Mouse (Mus musculus): ENCODE results near the gene Gsdmc3. TPM values are rescaled to one million over a fixed set of nuclear protein-coding genes. Genes with fewer than 3 reads are reported as not detected.
"Not testable (repeated sequence)": the region's sequence is repeated elsewhere in the genome, so short reads cannot be mapped to it uniquely, and the experiment has no call there.

Gsdmc3 gene
- polyA plus RNA-seq, 1 experiment from 2014 or later, result 0.06 TPM

DNA sequence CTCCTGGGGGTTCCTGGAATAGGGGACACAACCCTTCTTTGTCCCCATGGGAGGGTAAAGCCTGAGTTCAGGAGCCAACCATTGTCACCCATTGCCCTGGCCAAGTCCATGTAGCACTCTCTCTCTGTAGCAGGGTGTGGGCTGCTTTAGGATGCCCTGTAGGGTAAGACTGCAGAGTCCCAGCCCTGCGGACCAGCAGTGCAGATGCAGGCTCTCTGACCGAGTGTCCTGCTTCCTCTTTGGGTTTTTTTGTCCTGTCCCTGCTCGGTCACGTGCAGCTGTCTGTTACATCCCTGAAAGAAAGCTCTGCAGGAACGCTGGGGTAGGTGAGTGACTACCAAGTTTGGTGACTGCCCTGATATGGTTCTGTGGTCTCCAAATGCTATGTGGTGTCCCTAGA, 10.1 kb upstream of the Gsdmc3 start:
- H3K36me3 ChIP-seq (ENCODE audit: control insufficient read depth, insufficient read depth, low read length), result not testable (repeated sequence)
- 71% methylated on average over 3 of the region's 5 CpGs for WGBS

DNA sequence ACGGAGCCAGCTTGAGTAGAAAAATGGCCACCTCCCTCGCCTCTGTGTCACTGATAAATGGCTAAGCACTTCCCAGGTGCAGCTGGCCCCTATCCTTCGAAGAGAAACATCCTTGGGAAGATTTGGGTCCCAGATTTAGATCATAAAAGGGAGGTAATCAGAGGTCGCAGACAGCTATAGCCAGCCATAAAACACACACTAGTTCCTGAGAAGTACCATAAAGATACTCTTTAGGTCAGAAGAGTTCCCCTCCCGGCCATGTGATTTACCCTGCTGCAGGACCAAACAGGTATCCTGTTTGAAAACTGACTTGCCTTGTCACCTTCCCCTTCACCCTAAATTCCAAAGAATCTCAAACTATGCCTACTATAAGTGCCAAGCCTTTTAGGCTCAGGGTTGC, 9.6 kb upstream of the Gsdmc3 start:
- H3K9ac ChIP-seq (ENCODE audit: low read length); ATAC-seq (ENCODE audit: low read depth); H3K4me1 ChIP-seq (replicated peaks; ENCODE audit: control insufficient read depth, insufficient read depth, low read length); H3K27me3 ChIP-seq (ENCODE audit: control insufficient read depth, insufficient read depth, low read depth, low read length); H3K9me3 ChIP-seq (ENCODE audit: control insufficient read depth, low read length); H3K36me3 ChIP-seq (ENCODE audit: control insufficient read depth, insufficient read depth, low read length); H3K27ac ChIP-seq (ENCODE audit: low read length); H3K4me3 ChIP-seq (ENCODE audit: low read length); H3K4me2 ChIP-seq (ENCODE audit: low read depth, low read length): not testable (repeated sequence)
- no CpG with 5 or more reads among the region's 5 CpGs for WGBS

More for the DNA sequence above, 10.1 kb upstream of the Gsdmc3 start:
- not testable (repeated sequence) for H3K4me2 ChIP-seq (ENCODE audit: low read depth, low read length); H3K4me3 ChIP-seq (ENCODE audit: low read length); H3K9ac ChIP-seq (ENCODE audit: low read length); H3K4me1 ChIP-seq (replicated peaks; ENCODE audit: control insufficient read depth, insufficient read depth, low read length); H3K9me3 ChIP-seq (ENCODE audit: control insufficient read depth, low read length); H3K27me3 ChIP-seq (ENCODE audit: control insufficient read depth, insufficient read depth, low read depth, low read length); H3K27ac ChIP-seq (ENCODE audit: low read length); ATAC-seq (ENCODE audit: low read depth)

DNA sequence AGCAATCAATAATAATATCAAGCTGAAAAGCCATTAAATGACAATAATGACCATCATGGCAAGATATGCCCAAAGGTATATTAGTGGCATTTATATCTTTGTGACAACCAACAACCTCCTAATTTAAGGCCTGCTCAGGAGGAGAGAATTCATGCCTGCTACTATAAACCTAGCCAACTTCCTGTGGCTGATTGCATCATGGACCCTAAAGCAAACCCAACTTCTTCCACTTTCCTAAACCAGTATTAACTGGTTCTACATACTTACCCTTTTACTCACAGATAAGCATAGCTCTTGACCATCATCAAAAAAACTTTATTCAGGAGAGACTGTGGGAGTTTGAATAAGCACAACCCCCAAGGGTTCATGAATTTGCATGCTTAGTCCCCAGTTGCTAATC, 2.2 kb downstream of the Gsdmc3 start:
- H3K9me3 ChIP-seq (ENCODE audit: control insufficient read depth, low read length); H3K4me2 ChIP-seq (ENCODE audit: low read depth, low read length); H3K27me3 ChIP-seq (ENCODE audit: control insufficient read depth, insufficient read depth, low read depth, low read length); H3K36me3 ChIP-seq (ENCODE audit: control insufficient read depth, insufficient read depth, low read length); ATAC-seq (ENCODE audit: low read depth); H3K9ac ChIP-seq (ENCODE audit: low read length); H3K4me1 ChIP-seq (replicated peaks; ENCODE audit: control insufficient read depth, insufficient read depth, low read length); H3K27ac ChIP-seq (ENCODE audit: low read length); H3K4me3 ChIP-seq (ENCODE audit: low read length): not testable (repeated sequence)

DNA sequence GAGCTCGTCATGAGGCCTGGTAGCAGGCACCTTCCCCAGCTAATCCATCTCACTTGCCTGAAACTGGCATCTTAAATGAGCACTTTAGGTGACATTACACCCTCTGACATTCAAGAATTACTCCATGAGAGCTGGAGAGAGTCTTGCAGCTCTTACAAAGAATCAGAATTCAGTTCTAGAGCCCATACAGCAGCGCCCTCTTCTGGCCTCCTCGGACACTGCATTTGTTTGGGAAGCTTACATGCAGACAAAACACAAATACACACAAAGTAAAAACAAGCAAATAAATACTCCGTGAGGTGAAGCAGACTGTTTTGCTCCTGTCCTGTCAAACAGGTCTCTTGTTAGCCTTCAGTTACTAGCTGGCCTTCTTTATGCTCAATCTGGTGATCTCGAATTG, 16.4 kb downstream of the Gsdmc3 start:
- not testable (repeated sequence) for H3K4me2 ChIP-seq (ENCODE audit: low read depth, low read length); H3K9me3 ChIP-seq (ENCODE audit: control insufficient read depth, low read length)
- 39% methylated on average over 5 of the region's 5 CpGs for WGBS

More for the DNA sequence above, 16.4 kb downstream of the Gsdmc3 start:
- H3K4me1 ChIP-seq (replicated peaks; ENCODE audit: control insufficient read depth, insufficient read depth, low read length); ATAC-seq (ENCODE audit: low read depth); H3K9ac ChIP-seq (ENCODE audit: low read length); H3K36me3 ChIP-seq (ENCODE audit: control insufficient read depth, insufficient read depth, low read length); H3K4me3 ChIP-seq (ENCODE audit: low read length); H3K27me3 ChIP-seq (ENCODE audit: control insufficient read depth, insufficient read depth, low read depth, low read length); H3K27ac ChIP-seq (ENCODE audit: low read length): not testable (repeated sequence)

Other genes starting within 250 kb of the Gsdmc3 start
- gene Gsdmc2, start 33.4 kb downstream of the Gsdmc3 start, polyA plus RNA-seq (2015; fragmentation: Nextera tagmentation; extraction: Ambion mirVana), result not detected in 2 replicates
- not detected in 2 replicates for gene Gsdmc4, start 33.7 kb upstream of the Gsdmc3 start, polyA plus RNA-seq (2015; fragmentation: Nextera tagmentation; extraction: Ambion mirVana)
- 51.2 and 51.6 TPM in 2 replicates for gene Fam49b, start 181.9 kb upstream of the Gsdmc3 start, polyA plus RNA-seq (2015; fragmentation: Nextera tagmentation; extraction: Ambion mirVana)